Mouse (Mus musculus): ENCODE measurements around the gene Fut2. TPM values are rescaled to one million over a fixed set of nuclear protein-coding genes. Genes with fewer than 3 reads are reported as not detected.
A peak's percentile ranks its signal among the peaks of the same experiment; 100 is the strongest.

Fut2 gene
- polyA plus RNA-seq, 1 experiment from 2014 or later = 0.33 TPM

DNA sequence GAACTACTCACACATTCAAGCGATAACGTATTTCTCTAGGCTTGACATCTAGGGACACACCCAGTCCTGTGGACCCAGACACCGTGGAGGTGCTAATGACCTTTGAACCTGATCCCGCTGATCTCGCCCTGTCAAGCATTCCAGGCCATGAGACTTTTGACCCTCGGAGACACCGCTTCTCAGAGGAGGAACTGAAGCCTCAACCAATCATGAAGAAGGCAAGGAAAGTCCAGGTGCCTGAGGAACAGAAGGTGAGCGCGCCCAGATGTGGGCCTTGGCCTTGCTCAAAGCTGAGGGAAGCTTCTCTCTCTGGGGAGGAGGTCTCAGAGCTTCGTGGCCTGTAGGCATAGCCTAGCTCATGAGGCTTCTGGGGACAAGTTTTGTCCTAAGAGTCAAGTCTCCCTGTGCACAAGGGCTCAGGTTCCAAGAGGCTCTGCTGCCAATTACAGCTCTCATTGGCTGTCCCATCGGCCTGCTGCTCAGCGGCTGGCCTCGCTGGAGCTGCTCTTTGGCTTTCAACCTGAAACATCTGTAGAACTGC, 42.1 kb upstream of the Fut2 start:
- H3K27me3 ChIP-seq = peaks cover 8% of the 10 kb centered on the region; the same call in 1 of the 2 replicates
- WGBS = 58% methylated on average over 13 of the region's 13 CpGs
- peak overlapping the region; percentile 80 for H3K27ac ChIP-seq (replicated peaks)
- H3K4me3 ChIP-seq = no peak overlapping the region
- peaks cover 35% of the 10 kb centered on the region for H3K36me3 ChIP-seq
- ATAC-seq (ENCODE audit: low FRiP score, low read depth) = no peak
- H3K4me1 ChIP-seq = peaks cover 69% of the 10 kb centered on the region
- no peaks in the 10 kb centered on the region for H3K9me3 ChIP-seq
- H3K4me2 ChIP-seq (replicated peaks) = peak overlapping the region; percentile 98
- H3K9ac ChIP-seq (replicated peaks) = no peak overlapping the region

DNA sequence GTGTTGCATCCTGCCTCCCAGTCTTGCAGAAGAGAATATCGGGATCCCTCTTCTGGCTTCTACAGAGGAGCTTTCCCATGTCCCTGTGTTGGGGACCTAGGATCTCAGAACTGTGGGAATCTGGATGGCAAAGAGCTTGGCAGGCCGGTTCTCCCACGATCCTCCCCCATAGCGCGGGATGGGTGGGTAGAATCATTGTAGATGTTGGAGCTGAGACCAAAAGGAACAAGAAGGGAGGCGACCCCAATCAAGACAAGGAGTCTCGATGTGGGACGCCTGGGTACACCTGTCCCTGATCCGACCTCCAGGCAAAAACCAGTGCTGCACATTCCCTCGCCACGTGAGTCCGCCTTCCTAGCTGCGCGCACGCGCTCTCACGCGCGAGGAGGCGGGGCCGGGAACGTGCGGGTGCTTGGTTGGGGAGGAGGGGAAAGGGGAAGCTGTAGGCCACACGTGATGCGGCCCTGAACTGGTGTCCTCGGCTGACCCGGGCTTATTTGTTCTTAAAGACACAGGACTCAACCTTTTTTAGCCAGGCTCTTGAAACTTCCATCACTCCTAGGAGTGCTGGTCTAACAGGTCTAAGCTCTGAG, 41.3 kb upstream of the Fut2 start:
- Histone ChIP-seq H3K27ac (replicated peaks) (peak overlapping the region; percentile 80), H3K36me3 (peaks cover 27% of the 10 kb centered on the region), H3K4me1 (peaks cover 77% of the 10 kb centered on the region), H3K9ac (replicated peaks) (peak overlapping the region; percentile 44; the same call in 1 of the 2 replicates), H3K4me3 (peak overlapping the region; percentile 58), H3K4me2 (replicated peaks) (peak overlapping the region; percentile 98), H3K9me3 (no peaks in the 10 kb centered on the region), H3K27me3 (peaks cover 8% of the 10 kb centered on the region; the same call in 1 of the 2 replicates)
- under 1% methylated on average over 27 of the region's 27 CpGs for WGBS
- ATAC-seq (ENCODE audit: low FRiP score, low read depth) = no peak

DNA sequence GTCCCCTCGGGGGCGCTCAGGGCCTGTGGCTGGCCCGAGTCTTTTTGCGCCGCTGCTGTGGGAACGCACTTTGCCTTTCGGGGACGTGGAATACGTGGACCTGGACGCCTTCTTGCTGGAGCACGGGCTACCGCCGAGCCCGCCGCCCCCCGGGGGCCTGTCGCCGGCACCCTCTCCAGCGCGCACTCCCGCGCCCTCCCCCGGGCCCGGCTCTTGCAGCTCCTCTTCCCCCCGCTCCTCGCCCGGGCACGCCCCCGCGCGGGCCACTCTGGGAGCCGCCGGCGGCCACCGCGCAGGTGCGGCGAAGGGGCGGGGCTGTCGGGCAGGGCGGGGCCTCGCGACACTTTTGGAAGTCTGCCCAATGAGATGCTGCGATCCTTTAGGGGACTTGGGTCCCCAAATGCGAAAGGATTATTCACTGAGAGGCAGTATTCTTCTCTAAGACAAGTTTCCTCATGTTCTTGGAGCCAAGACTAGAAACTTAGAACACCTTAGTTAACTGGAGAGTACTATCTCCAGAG, 40.6 kb upstream of the Fut2 start:
- H3K36me3 ChIP-seq = peaks cover 20% of the 10 kb centered on the region
- H3K4me2 ChIP-seq (replicated peaks) = peak overlapping the region; percentile 98
- ATAC-seq (ENCODE audit: low FRiP score, low read depth) = no peak
- peak overlapping the region; percentile 58 for H3K4me3 ChIP-seq
- peak overlapping the region; percentile 78 for H3K9ac ChIP-seq (replicated peaks)
- H3K9me3 ChIP-seq = no peaks in the 10 kb centered on the region
- WGBS = under 1% methylated on average over 40 of the region's 45 CpGs
- peak overlapping the region; percentile 80; the same call in 1 of the 2 replicates for H3K27ac ChIP-seq (replicated peaks)
- H3K4me1 ChIP-seq = peaks cover 77% of the 10 kb centered on the region
- peaks cover 8% of the 10 kb centered on the region; the same call in 1 of the 2 replicates for H3K27me3 ChIP-seq

DNA sequence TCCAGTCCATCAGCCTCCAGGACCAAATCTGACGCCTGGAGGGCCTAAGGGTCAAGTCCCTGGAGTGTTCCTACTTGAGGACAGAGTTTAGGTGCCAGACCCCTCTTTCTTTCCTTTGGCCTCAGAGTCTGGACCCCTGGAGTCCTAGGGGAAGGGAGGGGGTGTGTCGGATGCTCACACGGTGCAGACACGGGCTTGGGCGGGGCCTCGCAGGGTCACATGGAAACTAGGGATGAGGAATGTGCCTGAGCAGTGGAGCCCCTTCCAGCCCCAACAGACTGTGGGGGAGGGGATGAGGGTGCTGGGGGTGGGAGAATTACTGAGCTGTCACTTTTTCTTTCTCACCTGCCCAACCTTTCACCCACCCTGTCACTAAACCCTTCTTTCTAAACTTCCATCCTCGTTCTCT, 39.7 kb upstream of the Fut2 start:
- Histone ChIP-seq H3K9ac (replicated peaks) (peak overlapping the region; percentile 78), H3K9me3 (no peaks in the 10 kb centered on the region), H3K4me1 (peaks cover 83% of the 10 kb centered on the region), H3K4me2 (replicated peaks) (peak overlapping the region; percentile 98), H3K27ac (replicated peaks) (no peak overlapping the region), H3K36me3 (peaks cover 11% of the 10 kb centered on the region), H3K27me3 (peaks cover 8% of the 10 kb centered on the region; the same call in 1 of the 2 replicates), H3K4me3 (peak overlapping the region; percentile 58)
- WGBS = 1% methylated on average over 7 of the region's 7 CpGs
- no peak for ATAC-seq (ENCODE audit: low FRiP score, low read depth)

DNA sequence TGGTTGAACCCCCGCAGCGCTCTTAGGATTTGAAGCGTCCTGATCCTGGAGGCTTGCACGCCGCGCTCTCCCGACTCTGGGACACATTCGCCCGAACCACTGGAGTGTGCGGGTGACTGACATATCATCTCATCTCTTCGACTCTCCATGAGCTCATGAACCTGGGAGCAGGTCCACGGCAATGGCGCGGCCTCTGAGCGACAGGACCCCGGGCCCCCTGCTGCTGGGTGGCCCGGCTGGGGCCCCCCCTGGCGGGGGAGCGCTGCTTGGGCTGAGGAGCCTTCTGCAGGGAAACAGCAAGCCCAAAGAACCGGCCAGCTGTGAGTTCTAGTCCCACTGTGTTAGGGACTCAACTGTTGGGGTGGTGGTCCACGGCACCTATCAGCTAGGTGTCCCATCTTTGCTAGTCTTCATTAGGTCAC, 39.3 kb upstream of the Fut2 start:
- H3K4me3 ChIP-seq = peak overlapping the region; percentile 58
- H3K9ac ChIP-seq (replicated peaks) = peak overlapping the region; percentile 51
- under 1% methylated on average over 21 of the region's 21 CpGs for WGBS
- peak overlapping the region; percentile 98 for H3K4me2 ChIP-seq (replicated peaks)
- no peak for ATAC-seq (ENCODE audit: low FRiP score, low read depth)
- H3K4me1 ChIP-seq = peaks cover 85% of the 10 kb centered on the region
- peak overlapping the region; percentile 64 for H3K27ac ChIP-seq (replicated peaks)
- peaks cover 6% of the 10 kb centered on the region; the same call in 1 of the 2 replicates for H3K36me3 ChIP-seq
- H3K27me3 ChIP-seq = peaks cover 11% of the 10 kb centered on the region
- no peaks in the 10 kb centered on the region for H3K9me3 ChIP-seq

DNA sequence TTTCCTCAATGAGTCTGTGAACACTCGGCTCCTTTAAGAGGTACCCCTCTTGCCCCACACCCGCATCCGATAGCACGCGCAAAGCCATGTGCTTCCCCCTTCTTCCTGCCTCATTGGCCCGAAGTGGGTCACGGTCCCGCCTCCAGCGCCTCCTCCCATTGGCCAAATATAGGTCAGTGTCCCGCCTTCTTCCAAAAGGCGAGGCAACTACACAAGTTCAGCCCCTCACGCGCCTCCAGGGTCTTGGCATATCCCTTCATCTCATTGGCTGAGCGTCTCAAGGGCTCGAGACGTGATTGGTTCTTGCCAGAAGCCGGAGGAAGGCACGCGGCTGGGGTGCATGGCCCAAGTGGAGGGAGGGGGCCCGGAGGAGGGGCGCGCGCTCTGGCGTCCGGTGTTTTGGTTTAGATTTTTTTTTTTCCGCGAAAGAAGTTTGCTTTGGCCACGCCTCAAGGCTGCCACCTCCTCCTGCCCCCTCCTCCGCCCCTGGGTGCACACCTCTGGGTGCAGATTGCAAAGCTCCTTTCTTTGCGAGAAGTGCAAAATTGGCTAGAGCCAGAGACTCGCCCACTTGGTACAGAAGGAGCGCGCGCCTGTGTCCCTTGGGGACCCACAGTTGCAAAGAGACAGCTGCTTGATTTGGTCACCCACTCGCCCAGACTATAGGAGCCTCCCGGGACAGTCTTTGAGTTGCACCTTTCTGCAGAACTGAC, 38.7 kb upstream of the Fut2 start, which contains the start of gene Dbp:
Gene Dbp (plus strand): TSS at position 359 of the 713 bp plus-strand sequence.
- peak; percentile 82 for ATAC-seq (ENCODE audit: low FRiP score, low read depth)
- under 1% methylated on average over 36 of the region's 36 CpGs for WGBS
- peak within 1 kb of the TSS; percentile 51 for H3K9ac ChIP-seq (replicated peaks)
- peak within 1 kb of the TSS; percentile 88 for H3K27ac ChIP-seq (replicated peaks)
- H3K27me3 ChIP-seq = peaks cover 17% of the 10 kb centered on the region
- H3K36me3 ChIP-seq = peaks cover under 1% of the 10 kb centered on the region; the same call in 1 of the 2 replicates
- H3K4me1 ChIP-seq = peaks cover 85% of the 10 kb centered on the region
- H3K4me2 ChIP-seq (replicated peaks) = peak within 1 kb of the TSS; percentile 98
- H3K4me3 ChIP-seq = peak within 1 kb of the TSS; percentile 58
- no peaks in the 10 kb centered on the region for H3K9me3 ChIP-seq

DNA sequence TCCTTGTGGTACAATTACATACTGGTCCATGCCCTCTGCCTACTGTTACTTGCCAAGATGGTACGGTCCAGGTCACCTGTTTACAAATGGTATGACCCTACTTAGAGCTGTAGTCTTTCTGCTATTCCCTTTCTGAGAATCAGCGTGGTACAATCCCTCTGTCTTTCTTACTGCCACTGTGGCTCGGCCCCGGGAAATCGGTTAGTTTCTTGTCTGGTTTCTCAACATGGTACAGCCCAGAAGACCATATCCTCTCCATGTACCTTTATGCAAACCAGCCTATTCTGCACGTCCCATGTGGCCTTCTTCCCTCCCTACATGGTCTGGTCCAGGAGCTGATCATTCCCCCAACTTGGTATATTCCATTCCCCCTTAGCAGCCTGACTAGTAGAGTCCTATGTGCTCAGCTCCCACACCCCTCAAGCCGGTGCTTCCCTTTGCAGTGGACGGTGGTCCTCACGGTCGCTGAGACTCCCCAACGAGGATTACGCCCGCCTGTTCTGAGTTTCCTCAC, 37.9 kb upstream of the Fut2 start:
- ATAC-seq (ENCODE audit: low FRiP score, low read depth) = peak; percentile 53
- no peaks in the 10 kb centered on the region for H3K36me3 ChIP-seq
- no peaks in the 10 kb centered on the region for H3K9me3 ChIP-seq
- peaks cover 83% of the 10 kb centered on the region for H3K4me1 ChIP-seq
- H3K4me3 ChIP-seq = peak overlapping the region; percentile 58
- peaks cover 24% of the 10 kb centered on the region for H3K27me3 ChIP-seq
- WGBS = under 1% methylated on average over 13 of the region's 13 CpGs
- H3K27ac ChIP-seq (replicated peaks) = peak overlapping the region; percentile 88
- H3K4me2 ChIP-seq (replicated peaks) = peak overlapping the region; percentile 98
- peak overlapping the region; percentile 21; the same call in 1 of the 2 replicates for H3K9ac ChIP-seq (replicated peaks)

DNA sequence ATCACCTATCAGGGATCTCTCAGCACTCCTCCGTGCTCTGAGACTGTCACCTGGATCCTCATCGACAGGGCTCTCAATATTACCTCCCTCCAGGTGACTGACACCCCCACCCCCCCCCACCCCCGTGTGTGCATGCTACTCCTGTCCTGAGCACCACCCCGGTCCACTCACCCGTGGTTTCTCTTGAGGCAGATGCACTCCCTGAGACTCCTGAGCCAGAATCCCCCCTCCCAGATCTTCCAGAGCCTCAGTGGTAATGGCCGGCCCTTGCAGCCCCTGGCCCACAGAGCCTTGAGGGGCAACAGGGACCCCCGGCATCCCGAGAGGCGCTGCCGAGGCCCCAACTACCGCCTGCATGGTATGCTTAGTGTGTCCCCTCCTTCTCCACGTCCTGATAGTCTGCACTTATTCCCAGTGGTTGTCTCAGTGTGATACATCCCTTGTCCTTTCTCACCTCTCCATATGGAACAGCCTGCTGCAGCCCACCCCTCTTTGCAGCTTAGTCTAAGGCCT, 37.4 kb upstream of the Fut2 start:
- no peak for ATAC-seq (ENCODE audit: low FRiP score, low read depth)
- H3K9ac ChIP-seq (replicated peaks) = peak overlapping the region; percentile 51
- WGBS = 36% methylated on average over 12 of the region's 12 CpGs
- H3K4me3 ChIP-seq = peak overlapping the region; percentile 58
- peaks cover 30% of the 10 kb centered on the region for H3K27me3 ChIP-seq
- peak overlapping the region; percentile 98 for H3K4me2 ChIP-seq (replicated peaks)
- peaks cover 78% of the 10 kb centered on the region for H3K4me1 ChIP-seq
- peak overlapping the region; percentile 88 for H3K27ac ChIP-seq (replicated peaks)
- H3K9me3 ChIP-seq = no peaks in the 10 kb centered on the region
- H3K36me3 ChIP-seq = no peaks in the 10 kb centered on the region

DNA sequence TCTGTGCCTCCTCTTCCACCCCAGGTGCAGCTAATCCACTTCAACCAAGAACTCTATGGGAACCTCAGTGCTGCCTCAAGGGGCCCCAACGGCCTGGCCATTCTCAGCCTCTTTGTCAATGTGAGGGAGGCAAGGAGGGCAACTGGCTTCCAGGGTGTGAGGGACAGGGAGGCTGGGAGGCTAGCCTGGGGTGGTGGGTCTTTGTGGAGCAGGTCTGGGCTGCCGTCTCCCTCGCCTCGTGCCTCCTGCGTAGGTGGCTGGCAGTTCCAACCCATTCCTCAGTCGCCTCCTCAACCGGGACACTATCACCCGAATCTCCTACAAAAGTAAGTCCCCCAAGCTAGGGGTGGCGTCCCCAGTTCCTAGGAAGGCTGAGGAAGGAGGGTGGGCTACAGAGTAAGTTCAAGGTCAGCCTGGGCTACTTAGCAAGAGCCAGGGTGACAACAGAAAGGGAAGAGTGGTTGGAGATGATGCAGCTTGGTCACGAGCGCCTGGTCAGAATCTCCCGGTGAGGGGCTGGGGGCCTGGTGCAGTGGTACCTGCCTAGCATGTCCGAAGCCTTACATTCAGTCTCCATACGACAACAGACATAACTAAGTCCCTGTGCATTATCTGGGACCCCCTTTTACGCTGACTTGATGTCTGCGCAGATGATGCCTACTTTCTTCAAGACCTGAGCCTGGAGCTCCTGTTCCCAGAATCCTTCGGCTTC, 36.8 kb upstream of the Fut2 start:
- no peaks in the 10 kb centered on the region for H3K36me3 ChIP-seq
- H3K4me2 ChIP-seq (replicated peaks) = peak overlapping the region; percentile 98
- no peak for ATAC-seq (ENCODE audit: low FRiP score, low read depth)
- no peak overlapping the region for H3K9ac ChIP-seq (replicated peaks)
- H3K4me1 ChIP-seq = peaks cover 72% of the 10 kb centered on the region
- H3K9me3 ChIP-seq = no peaks in the 10 kb centered on the region
- 0 out of 2 replicates have a peak overlapping the region, but pooled peaks have one; percentile 58 for H3K4me3 ChIP-seq
- H3K27me3 ChIP-seq = peaks cover 32% of the 10 kb centered on the region
- H3K27ac ChIP-seq (replicated peaks) = peak overlapping the region; percentile 88
- WGBS = 92% methylated on average over 17 of the region's 17 CpGs

DNA sequence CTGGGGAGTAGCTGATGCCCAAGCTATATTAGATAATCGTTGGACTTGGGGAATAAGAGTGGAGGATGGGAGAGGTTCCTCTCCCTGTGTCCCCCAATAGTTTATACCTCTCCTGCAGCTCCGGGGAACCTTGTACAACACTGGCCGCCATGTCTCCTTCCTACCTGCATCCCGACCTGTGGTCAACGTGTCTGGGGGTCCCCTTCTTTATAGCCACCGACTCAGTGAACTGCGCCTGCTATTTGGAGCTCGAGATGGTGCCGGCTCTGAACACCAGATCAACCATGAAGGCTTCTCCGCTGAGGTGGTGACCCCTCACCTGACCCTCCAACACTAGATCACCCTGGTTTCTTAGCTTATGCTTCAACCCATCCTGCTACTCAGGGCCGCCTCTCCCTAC, 36.1 kb upstream of the Fut2 start:
- peaks cover 65% of the 10 kb centered on the region for H3K4me1 ChIP-seq
- no peak overlapping the region for H3K4me2 ChIP-seq (replicated peaks)
- H3K4me3 ChIP-seq = no peak overlapping the region
- 96% methylated on average over 11 of the region's 11 CpGs for WGBS
- H3K27ac ChIP-seq (replicated peaks) = no peak overlapping the region
- H3K27me3 ChIP-seq = peaks cover 34% of the 10 kb centered on the region
- no peak overlapping the region for H3K9ac ChIP-seq (replicated peaks)
- H3K9me3 ChIP-seq = no peaks in the 10 kb centered on the region
- ATAC-seq (ENCODE audit: low FRiP score, low read depth) = no peak
- H3K36me3 ChIP-seq = no peaks in the 10 kb centered on the region

DNA sequence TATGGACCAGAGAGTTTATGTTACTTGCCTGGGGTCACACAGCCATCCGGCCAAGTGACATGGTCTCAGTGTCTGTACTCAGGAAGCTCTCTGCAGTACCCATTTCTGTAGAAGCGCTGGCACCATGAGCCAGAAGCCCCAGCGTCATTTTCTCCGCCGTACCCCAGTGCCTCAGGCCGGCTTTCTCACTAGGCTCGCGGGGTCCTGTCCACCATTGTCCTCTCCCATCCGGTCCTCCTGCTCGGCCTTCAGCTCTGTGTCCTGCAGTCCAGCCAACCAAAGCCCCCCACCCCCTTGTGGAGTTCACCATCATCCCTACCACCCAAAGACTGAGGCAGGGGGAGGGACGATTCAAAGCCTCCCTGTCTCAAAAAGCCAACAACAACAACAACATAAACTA, 35.4 kb upstream of the Fut2 start:
- Histone ChIP-seq H3K4me3 (peak overlapping the region; percentile 48; the same call in 1 of the 2 replicates), H3K4me2 (replicated peaks) (peak overlapping the region; percentile 87; the same call in 1 of the 2 replicates), H3K4me1 (peaks cover 58% of the 10 kb centered on the region), H3K9ac (replicated peaks) (0 out of 2 replicates have a peak overlapping the region, but pooled peaks have one; percentile 57), H3K27me3 (peaks cover 31% of the 10 kb centered on the region), H3K36me3 (no peaks in the 10 kb centered on the region), H3K9me3 (no peaks in the 10 kb centered on the region), H3K27ac (replicated peaks) (no peak overlapping the region)
- no peak for ATAC-seq (ENCODE audit: low FRiP score, low read depth)
- 85% methylated on average over 11 of the region's 11 CpGs for WGBS

Data from midbrain, embryonic 12.5 days (tissue).